Mouse (Mus musculus): ENCODE measurements around the gene Crtc2. TPM values are rescaled to one million over a fixed set of nuclear protein-coding genes. Genes with fewer than 3 reads are reported as not detected.

Gene Crtc2
- 53.2 and 125 TPM in 2 replicates for polyA plus RNA-seq (2012; ENCODE audit: low replicate concordance)

DNA sequence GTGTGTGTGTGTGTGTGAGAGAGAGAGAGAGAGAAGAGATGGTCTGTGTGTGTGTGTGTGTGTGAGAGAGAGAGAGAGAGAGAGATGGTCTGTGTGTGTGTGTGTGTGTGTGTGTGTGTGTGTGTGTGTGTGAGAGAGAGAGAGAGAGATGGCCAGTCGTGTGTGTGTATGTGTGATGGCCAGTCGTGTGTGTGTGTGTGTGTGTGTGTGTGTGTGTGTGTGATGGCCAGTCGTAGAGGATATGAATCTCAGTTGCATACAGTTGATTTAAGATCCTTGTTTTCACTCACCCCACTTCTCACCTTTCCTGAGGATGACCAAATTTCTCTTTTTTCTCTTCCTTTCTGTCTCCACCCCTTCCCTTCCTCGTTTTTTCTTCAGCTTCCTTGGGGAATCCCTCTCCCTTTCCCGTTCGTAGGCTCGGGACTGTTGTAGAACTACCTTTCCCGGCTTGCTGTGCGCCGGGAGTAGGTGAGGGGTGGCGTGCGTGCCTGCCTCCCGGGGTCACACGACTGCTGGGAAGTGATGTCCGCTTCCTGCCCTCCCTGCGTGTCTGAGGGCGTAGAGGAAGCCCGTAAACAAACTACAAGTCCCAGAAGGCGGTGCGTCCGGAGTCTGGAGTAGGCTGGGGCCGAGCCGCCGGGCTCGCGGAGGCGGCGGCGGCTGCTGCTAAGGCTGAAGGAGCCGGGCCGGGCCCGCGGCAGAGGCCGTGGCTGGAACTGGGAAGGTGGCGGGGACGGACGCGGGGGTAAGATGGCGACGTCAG is at the start of gene Crtc2:
Crtc2 (plus strand) TSS at position 511 of the 766 bp plus-strand sequence.

DNA sequence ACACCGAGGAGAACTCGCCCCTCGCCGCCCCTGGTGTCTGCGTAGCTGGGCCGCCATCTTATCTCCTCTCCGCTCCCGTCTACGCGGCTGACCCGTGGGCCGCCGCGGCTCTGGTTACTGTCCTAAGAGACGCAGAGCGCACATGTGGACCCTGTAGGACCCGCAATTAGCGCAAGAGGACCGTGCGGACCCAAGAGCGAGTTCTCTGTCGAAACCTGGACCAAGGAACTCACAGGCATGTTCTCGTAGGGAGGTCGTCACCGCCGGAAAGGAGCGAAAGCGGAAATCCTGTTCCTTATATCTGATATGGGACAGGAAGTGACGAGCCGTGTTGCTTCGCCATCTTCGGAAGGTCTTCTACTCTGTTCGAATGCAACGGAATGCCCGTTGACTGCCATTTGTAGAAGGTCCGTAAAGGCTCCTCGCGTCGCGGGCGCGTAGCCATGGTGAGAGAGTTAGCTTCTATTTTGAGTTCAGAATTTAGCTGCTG is 40.5 kb upstream of the Crtc2 start, which contains the start of the genes Rps27 and Rab13:
Rps27 (minus strand) TSS at position 275 of the 490 bp plus-strand sequence.
Rab13 (plus strand) TSS at position 319 of the 490 bp plus-strand sequence.

DNA sequence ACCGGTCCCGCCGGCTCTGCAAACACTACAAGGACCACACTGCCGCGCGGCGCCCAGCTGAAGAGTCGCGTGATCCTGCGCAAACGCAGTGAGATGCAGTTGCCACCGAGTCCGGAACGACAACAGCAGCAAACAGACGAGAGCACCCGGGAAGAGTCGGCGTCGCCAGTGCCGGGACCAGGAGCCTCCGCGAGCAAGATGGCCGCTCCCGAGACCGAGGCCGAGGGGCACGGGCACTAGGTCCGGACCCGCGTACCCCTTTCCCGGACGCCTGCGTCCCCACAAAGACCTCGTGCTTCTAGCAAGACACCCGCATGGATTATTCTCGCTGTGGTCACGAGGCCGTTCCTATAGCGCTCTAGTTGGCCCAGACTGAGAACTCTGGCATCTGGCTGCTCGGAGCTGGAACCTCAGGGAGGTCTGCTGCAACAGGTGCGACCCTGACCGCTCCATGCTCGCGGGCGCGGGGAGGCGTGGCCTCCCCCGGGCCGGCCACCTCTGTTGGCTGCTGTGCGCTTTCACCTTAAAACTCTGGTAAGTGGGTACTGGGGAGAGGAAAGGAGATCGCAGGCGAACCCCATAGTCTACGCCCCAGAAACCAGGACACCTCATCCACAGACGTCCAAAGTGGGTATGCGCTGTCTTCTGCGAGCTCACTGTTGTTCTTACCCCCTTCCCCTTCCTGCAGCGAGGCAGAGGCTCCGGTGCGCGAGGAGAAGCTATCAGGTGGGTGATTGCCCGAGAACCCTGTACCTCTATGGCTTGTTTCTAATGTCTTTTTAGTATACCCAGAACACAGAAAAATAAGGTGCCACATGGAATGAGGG is 22.2 kb upstream of the Crtc2 start, which contains the start of gene Jtb:
Jtb (plus strand) TSS at position 91 of the 827 bp plus-strand sequence.

DNA sequence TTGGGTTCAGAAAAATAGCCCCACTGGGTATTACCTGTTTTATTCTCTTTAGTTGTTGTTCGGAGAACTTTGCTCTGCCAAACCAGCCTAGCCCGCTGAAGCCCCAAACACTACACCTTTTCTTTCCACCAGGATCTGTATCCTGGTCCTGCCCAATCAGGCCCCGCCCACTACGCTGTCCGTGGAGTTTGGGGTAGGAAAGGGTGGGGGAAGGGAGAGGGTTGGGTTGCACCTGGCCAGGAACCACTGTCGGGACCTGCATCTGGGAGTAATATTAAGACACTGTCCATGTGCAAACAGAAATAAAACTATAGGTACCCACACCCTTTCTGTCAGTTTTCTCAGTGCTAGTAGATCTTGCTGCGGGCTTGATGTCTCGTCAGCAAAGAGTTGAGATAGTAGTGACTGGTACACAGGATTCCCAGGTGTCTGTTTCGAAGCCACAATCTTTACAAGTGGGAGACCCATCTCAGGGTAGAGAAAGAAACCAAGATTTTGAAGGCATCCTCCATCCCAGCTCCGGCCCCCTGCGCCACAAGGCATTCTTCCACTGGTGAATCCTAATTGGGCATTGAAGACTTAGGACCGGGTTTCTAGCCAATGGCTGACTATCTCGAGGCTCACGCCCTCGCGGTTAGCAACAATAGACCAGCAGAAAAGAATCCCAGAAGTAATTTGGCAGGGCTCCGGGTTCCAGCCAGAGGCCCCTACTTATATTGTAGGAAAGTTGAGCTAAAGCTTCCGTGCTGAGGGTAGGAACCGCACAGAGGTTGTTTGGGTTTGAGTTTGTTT is 10.8 kb upstream of the Crtc2 start, which contains the start of gene Creb3l4:
Creb3l4 (minus strand) TSS at position 529 of the 792 bp plus-strand sequence.

DNA sequence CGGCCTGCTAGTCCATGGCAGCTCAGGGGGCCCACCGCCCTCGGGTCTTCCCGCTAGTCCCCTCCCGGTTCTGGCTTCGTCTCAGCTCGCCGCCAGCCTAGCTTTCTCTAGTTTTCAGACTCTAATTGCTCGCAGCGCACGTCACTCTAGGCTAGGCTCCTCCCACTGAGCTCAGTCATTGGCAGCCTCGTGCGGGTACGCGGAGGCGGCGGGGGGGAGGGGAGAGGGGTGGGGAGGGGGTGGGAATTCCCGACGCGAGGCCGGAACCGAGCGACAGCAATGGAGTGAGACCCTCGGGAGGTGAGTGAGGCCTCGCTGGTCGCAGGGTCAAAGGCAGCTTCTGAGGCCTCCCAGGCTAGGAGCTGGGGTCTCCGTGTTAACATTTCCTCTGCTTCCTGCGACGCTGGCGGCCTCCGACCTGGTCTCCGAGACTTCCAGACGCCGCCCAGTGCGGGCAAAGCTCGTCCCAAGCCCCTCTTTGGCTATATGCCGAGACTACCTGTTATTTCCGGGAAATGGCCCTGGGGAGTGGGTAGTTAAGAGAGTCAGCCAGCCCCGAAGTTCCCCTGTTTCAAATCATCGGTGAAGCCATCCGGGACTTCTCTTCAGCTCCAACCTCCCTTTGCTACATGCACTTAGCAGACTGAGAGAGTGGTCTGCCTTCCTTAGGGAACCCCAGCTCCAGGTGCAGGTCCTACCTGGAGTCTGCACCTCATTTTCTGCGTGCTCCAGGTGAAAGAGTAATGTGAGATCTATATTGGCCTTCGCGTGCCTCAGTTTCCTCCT is 5.8 kb upstream of the Crtc2 start, which contains the start of gene Slc39a1:
Slc39a1 (plus strand) TSS at position 213 of the 786 bp plus-strand sequence.

DNA sequence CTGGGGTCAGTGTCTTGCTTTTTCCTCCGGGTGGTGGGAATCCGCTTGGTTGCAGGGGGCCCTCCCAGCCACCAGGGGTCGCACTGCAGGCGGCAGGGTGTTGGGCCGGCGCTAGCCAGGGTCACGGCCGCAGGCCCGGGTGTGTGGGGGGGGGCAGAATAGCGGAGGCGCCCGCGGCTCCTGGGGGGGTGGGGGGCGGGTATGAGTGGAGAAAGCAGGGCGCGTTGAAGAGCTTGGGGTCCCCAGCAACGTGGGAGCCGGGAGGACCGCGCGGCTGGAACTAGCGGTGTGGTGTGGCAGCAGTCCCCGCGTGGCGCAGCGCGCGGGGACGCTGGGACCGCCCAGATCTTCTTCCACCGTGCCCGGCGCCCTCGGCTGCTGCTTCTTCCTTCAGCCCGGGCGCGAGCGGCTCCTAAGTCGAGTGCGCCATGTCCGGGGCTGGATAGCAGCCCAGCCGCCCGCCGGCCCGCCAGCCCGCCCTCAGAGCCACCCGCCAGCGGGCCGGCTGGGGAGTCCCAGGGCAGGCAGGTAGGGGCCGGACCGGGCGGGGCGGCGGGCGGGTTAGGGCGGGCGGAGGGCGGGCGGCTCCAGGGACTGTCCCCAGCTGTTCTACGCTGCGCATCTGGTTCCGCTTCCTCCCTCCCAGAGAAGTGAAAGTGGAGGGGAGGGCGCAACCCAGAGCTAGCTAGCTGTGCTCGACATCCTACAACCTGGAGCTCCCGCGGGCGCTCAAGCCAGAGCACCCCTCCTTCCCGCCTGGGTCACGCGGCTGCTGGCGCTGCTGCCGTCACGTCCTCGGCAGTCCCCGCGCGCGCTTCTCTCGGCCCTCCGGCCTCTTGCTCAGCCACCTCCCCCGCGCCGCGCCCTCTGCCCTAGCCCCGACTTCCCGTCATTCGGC is 11.3 kb downstream of the Crtc2 start, which contains the start of gene Dennd4b:
Dennd4b (plus strand) TSS at position 152 of the 898 bp plus-strand sequence.

DNA sequence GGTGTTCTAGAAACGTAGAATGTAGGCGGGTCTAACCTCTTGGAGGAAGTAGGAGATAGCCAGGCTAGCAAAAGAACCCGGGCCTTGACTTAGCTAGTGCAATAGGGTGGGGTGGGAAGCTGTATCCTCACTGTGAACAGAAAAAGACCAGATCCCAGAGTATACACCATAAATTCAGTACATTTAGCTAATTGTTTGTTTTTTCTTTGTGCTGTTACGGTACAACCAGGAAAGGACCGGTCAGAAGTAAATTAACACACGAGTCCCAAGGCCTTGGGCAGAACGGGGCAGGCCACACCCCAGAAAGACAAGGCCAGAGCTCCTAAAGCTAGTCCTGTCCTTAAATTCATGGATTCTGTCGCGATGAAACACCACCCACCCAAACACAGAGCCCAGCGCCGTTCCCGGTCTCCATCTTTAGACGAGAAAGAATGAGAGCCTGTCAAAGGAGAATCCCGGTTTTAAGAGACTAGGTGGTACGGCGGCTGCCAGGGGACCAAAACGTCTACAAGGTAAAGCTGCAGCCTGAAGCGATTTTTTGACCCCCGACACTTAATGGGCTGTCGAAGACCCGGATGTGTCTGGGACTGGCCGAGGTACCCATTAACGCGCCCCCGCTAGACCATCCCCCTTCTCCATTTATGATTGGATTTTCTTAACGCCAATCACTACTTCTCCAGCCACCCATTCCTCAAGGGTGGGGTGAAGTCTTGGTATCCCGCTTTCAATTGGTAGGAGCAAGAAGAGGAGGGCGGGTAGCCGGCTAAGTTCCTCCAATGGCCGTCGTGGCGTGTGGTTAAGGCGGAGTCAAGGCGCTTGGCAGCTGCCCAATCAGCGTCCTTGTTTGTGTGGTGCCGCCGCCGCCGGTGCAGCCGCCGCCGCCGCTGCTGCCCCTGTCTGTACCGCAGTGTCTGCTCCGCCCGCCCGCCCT is 38.6 kb downstream of the Crtc2 start, which contains the start of gene Gatad2b:
Gatad2b (plus strand) TSS at position 834 of the 931 bp plus-strand sequence.

Other genes with a start within 250 kb of the Crtc2 start
- 1.9 and 19.3 TPM in 2 replicates for gene 4933434E20Rik, start 202.5 kb upstream of the Crtc2 start, polyA plus RNA-seq (2012; ENCODE audit: low replicate concordance)
- 141 and 192 TPM in 2 replicates for gene Ubap2l, start 201.5 kb upstream of the Crtc2 start, polyA plus RNA-seq (2012; ENCODE audit: low replicate concordance)
- gene Tpm3, start 181.5 kb upstream of the Crtc2 start, polyA plus RNA-seq (2012; ENCODE audit: low replicate concordance), result 36.5 and 81.5 TPM in 2 replicates
- not detected in 2 replicates for gene Nup210l, start 150.0 kb upstream of the Crtc2 start, polyA plus RNA-seq (2012; ENCODE audit: low replicate concordance)
- 161 and 228 TPM in 2 replicates for gene Rps27, start 40.5 kb upstream of the Crtc2 start, polyA plus RNA-seq (2012; ENCODE audit: low replicate concordance)
- gene Rab13, start 40.5 kb upstream of the Crtc2 start, polyA plus RNA-seq (2012; ENCODE audit: low replicate concordance), result 1.1 and 1.8 TPM in 2 replicates
- gene Jtb, start 22.6 kb upstream of the Crtc2 start, polyA plus RNA-seq (2012; ENCODE audit: low replicate concordance), result 135 and 244 TPM in 2 replicates
- 0.17 TPM in 1 of 2 replicates, not detected in the other for gene Creb3l4, start 10.7 kb upstream of the Crtc2 start, polyA plus RNA-seq (2012; ENCODE audit: low replicate concordance)
- gene Slc39a1, start 6.0 kb upstream of the Crtc2 start, polyA plus RNA-seq (2012; ENCODE audit: low replicate concordance), result 9.7 and 11.5 TPM in 2 replicates
- 101 and 197 TPM in 2 replicates for gene Dennd4b, start 11.0 kb downstream of the Crtc2 start, polyA plus RNA-seq (2012; ENCODE audit: low replicate concordance)
- 3.4 and 5.4 TPM in 2 replicates for gene Gatad2b, start 39.0 kb downstream of the Crtc2 start, polyA plus RNA-seq (2012; ENCODE audit: low replicate concordance)
- 2.4 and 2.9 TPM in 2 replicates for gene Slc27a3, start 135.8 kb downstream of the Crtc2 start, polyA plus RNA-seq (2012; ENCODE audit: low replicate concordance)
- 28.3 and 56.0 TPM in 2 replicates for gene Ints3, start 179.5 kb downstream of the Crtc2 start, polyA plus RNA-seq (2012; ENCODE audit: low replicate concordance)
- 0.89 and 5.8 TPM in 2 replicates for gene Npr1, start 211.7 kb downstream of the Crtc2 start, polyA plus RNA-seq (2012; ENCODE audit: low replicate concordance)
- gene Ilf2, start 222.0 kb downstream of the Crtc2 start, polyA plus RNA-seq (2012; ENCODE audit: low replicate concordance), result 8.3 and 17.4 TPM in 2 replicates
- gene Snapin, start 236.9 kb downstream of the Crtc2 start, polyA plus RNA-seq (2012; ENCODE audit: low replicate concordance), result 1.9 and 2.3 TPM in 2 replicates